Mouse (Mus musculus): Measurements from ENCODE around the gene Olfr571.

DNA sequence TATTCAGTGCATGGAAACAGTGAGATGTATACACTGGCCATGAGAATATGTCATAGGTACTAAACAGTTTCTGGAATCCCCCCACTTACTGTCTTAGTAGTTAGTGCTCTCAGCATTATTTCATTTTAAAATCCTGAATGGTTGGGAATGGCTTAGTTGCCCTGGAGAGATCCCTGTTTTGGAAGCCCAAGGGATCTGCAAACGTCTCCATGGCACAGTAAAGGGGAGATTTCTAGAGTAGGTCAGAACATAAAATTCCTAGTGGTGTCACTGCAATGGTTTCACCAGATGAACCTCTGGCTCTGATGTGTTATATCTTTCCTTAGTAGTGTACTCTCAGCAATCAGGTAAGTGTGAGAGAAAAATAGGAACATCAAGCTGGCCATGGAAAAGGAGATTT lies 6.8 kb upstream of the Olfr571 start, which contains the start of gene Olfr572:
- TF ChIP-seq EP300 (IDR thresholded peaks at IDR 0.05; ENCODE audit: low read depth) (no peak), CTCF (IDR thresholded peaks at IDR 0.05; ENCODE audit: low read depth) (no peak)
